Mouse (Mus musculus): Measurements from ENCODE around the gene Ctsw.

DNA sequence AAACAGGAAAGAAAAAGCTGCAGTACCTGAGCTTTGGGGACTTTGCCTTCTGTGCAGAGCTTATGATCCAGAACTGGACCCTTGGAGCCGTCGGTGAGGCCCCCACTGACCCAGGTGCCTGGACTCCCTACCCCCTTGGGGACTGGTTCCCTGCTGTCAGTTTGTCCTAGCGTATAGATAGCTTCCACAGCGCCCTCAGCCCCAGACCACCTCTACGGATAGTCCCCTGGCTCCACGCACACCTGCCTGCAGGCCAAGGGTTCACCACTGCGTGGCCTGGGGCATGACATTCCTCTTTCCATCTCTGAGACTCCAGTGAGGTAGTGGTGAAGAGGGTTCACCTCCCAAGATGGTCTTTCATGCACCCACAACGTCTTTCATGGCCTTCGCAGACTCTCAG lies 5.1 kb downstream of the Ctsw start:
- no peak for TF ChIP-seq POLR2A (IDR thresholded peaks at IDR 0.05; ENCODE audit: insufficient read depth, low read length)
- TF ChIP-seq CTCF (IDR thresholded peaks at IDR 0.05; ENCODE audit: low read depth, low read length) = no peak

Measured in ES-Bruce4 (cell line).